Mouse (Mus musculus): Measurements from ENCODE around the gene Hoxd12.

- no peak for TF ChIP-seq SIN3A (IDR thresholded peaks at IDR 0.05; ENCODE audit: low read length)
- no peak for TF ChIP-seq CTCF (IDR thresholded peaks at IDR 0.05 in 2 of 3, conservative IDR thresholded peaks at IDR 0.05 in 1 of 3; ENCODE audit: control insufficient read depth in 1 of 3, insufficient read depth in 1 of 3, low read depth in 2 of 3, low read length in 3 of 3, poor library complexity in 1 of 3, severe bottlenecking in 1 of 3)
- no peak for TF ChIP-seq TBP (IDR thresholded peaks at IDR 0.05; ENCODE audit: low read depth, low read length)
- TF ChIP-seq POLR2A (IDR thresholded peaks at IDR 0.05; ENCODE audit: control insufficient read depth in 1 of 2, insufficient read depth in 1 of 2, low read depth in 1 of 2, low read length in 2 of 2, poor library complexity in 1 of 2), result no peak
- TF ChIP-seq MAX (IDR thresholded peaks at IDR 0.05; ENCODE audit: low read length), result no peak
- no peak for TF ChIP-seq HCFC1 (IDR thresholded peaks at IDR 0.05; ENCODE audit: low read depth, low read length)
- no peak for TF ChIP-seq GABPA (IDR thresholded peaks at IDR 0.05; ENCODE audit: low read depth, low read length)
- no peak for TF ChIP-seq TAL1 (IDR thresholded peaks at IDR 0.05; ENCODE audit: low read length)
- no peak for TF ChIP-seq USF1 (IDR thresholded peaks at IDR 0.05; ENCODE audit: low read depth, low read length)
- no peak for TF ChIP-seq EP300 (IDR thresholded peaks at IDR 0.05; ENCODE audit: low read depth in 1 of 2, low read length in 2 of 2)
- TF ChIP-seq CHD2 (IDR thresholded peaks at IDR 0.05; ENCODE audit: low read length), result no peak
- TF ChIP-seq UBTF (IDR thresholded peaks at IDR 0.05; ENCODE audit: borderline replicate concordance, insufficient read depth, low read depth, low read length), result no peak
Observed at GRCm38 (mm10) chr2:74670632-74671188, 4.1 kb upstream of the Hoxd12 start.
